In genomic region chr6:119803239-119803638, GRCm38 (mm10) we compare ENCODE assay signal across 13 mouse cellular contexts.
"Had no signal": no experiment of that assay in that cellular context is flagged by ENCODE, and none has a peak within 500 bp of the region (broad histone marks: within the 10 kb centered on the region; RNA-seq: fewer than 3 reads in every experiment).

No protein-coding gene starts in this region.

- H3K4me1 ChIP-seq: midbrain, embryonic 12.5 days; stomach, embryonic 15.5 days had no signal

- H3K27me3 ChIP-seq: kidney, embryonic 15.5 days; limb, embryonic 13.5 days; midbrain, embryonic 12.5 days; neural tube, embryonic 13.5 days; stomach, embryonic 15.5 days had no signal

- H3K27ac ChIP-seq: kidney, embryonic 15.5 days; left cerebral cortex, adult 2 months; liver, embryonic 14.5 days; midbrain, embryonic 12.5 days; neural tube, embryonic 13.5 days; stomach, embryonic 15.5 days had no signal

- H3K9me3 ChIP-seq: kidney, embryonic 15.5 days; limb, embryonic 13.5 days; midbrain, embryonic 12.5 days; neural tube, embryonic 13.5 days; stomach, embryonic 15.5 days had no signal

- DNase-seq: kidney, postnatal 14 days; lung, adult 18-20 months; retina, postnatal 1 day; thymus, adult 2 months; thymus, postnatal 25 days had no signal

- H3K4me3 ChIP-seq: kidney, embryonic 15.5 days; left cerebral cortex, adult 2 months; limb, embryonic 13.5 days; midbrain, embryonic 12.5 days; neural tube, embryonic 13.5 days; stomach, embryonic 15.5 days had no signal

- H3K36me3 ChIP-seq: kidney, embryonic 15.5 days; limb, embryonic 13.5 days; midbrain, embryonic 12.5 days; neural tube, embryonic 13.5 days; stomach, embryonic 15.5 days had no signal

- ATAC-seq: midbrain, embryonic 16.5 days had no signal
